Mouse (Mus musculus): ENCODE results near the gene Gm21977. TPM values are rescaled to one million over a fixed set of nuclear protein-coding genes. Genes with fewer than 3 reads are reported as not detected.

Gm21977 gene
- not detected in 2 replicates for polyA plus RNA-seq (2021; fragmentation: Nextera tagmentation)
- long read RNA-seq, experiment 1: 0 reads
- long read RNA-seq, experiment 2: 0 reads

GRCm38 (mm10) chr14:42853377-42853776, at the start of gene Gm21977:
Gene Gm21977, minus strand, starts transcription at chr14:42853477.

Other genes with a start within 250 kb of the Gm21977 start
- not detected in 2 replicates for gene Gm3633, start 211.6 kb downstream of the Gm21977 start, polyA plus RNA-seq (2021; fragmentation: Nextera tagmentation)
- gene Gm10378, start 197.5 kb downstream of the Gm21977 start, polyA plus RNA-seq (2021; fragmentation: Nextera tagmentation): 0.09 TPM in 1 of 2 replicates, not detected in the other
- gene Gm3015, start 84.7 kb downstream of the Gm21977 start, polyA plus RNA-seq (2021; fragmentation: Nextera tagmentation): not detected in 2 replicates
- gene Gm10377, start 55.5 kb downstream of the Gm21977 start, polyA plus RNA-seq (2021; fragmentation: Nextera tagmentation): not detected in 2 replicates
- gene Gm8082, start 140.1 kb upstream of the Gm21977 start, polyA plus RNA-seq (2021; fragmentation: Nextera tagmentation): not detected in 2 replicates
- not detected in 2 replicates for gene Gm10376, start 162.2 kb upstream of the Gm21977 start, polyA plus RNA-seq (2021; fragmentation: Nextera tagmentation)
- 0.08 TPM in 1 of 2 replicates, not detected in the other for gene Gm8094, start 223.2 kb upstream of the Gm21977 start, polyA plus RNA-seq (2021; fragmentation: Nextera tagmentation)
- gene Gm8104, start 247.1 kb upstream of the Gm21977 start, polyA plus RNA-seq (2021; fragmentation: Nextera tagmentation): 0.11 and 0.29 TPM in 2 replicates

Measured in left cerebral cortex, adult 6 months (tissue).